Mouse (Mus musculus) left cerebral cortex, adult 8-10 months (tissue): ENCODE results near the gene Nek6. TPM values are rescaled to one million over a fixed set of nuclear protein-coding genes. Genes with fewer than 3 reads are reported as not detected.

Source experiments
- DNase-seq, 2 experiments: peaks; one replicate each; pipeline ENCODE4 v3.0.0; 2022; ENCODE audit warnings: low spot score in 2 of 2
- total RNA-seq, 4 experiments: library from RNA; stranded (reverse); gene quantifications; 2 replicates each; pipeline ENCODE4 v1.2.4; 2022

Nek6 gene
- total RNA-seq, 4 experiments from 2014 or later, result 24.1 to 40.5 (median 31.4) TPM

DNA sequence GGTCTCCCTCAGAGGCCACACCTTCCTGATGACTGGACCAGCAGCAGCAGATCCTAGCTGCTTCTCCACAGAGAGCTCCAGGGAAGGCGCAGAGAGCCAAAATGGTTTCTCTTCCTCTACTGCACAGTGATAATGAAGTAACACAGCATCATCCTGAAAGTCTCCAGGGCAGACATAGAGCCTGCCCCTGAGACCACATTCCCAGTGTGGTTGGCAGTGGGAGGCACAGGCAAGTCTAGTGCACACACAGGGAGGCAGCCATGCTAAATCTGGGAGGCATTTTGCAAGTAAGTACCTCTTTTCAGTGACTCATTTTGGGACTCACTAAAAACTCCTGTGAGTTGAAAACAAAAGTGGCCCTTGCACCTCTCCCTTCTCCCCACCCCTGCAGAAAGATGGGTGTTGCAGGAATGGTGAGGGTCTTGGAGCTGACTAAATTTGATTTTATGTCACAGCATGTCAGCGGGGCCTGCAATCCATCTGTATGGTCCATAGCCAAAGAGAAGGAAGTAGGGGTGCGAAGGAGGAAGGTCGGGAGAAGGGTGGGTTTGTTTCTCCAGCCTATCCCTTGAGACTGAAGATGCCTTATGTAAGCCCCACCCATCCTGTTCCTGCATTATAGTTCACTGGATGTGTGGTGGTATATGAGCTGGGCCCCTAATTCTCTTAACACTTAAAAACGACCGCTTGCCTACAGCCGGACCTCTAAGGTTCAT lies 2.3 kb upstream of the Nek6 start:
- no peak for DNase-seq

DNA sequence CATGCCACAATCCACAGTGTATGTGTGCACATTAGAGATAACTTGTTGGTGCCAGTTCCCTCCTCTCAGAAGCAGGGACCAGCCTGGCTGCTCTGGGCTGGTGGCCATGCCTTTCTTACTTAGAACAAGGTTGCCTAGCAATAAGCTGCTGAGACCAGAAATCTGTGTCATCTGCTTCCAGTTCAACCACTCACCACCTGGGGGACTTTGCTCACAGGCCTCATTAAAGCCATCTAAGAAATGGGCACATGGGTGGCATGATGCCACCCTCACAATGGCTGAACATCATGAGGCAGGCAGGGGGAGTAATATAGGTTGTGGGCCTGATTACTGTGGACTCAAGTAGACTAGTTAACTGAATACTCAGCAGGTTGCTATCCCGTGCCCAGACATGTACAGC lies 1.3 kb upstream of the Nek6 start:
- peak in 1 of 2 experiments; percentile 72 for DNase-seq

DNA sequence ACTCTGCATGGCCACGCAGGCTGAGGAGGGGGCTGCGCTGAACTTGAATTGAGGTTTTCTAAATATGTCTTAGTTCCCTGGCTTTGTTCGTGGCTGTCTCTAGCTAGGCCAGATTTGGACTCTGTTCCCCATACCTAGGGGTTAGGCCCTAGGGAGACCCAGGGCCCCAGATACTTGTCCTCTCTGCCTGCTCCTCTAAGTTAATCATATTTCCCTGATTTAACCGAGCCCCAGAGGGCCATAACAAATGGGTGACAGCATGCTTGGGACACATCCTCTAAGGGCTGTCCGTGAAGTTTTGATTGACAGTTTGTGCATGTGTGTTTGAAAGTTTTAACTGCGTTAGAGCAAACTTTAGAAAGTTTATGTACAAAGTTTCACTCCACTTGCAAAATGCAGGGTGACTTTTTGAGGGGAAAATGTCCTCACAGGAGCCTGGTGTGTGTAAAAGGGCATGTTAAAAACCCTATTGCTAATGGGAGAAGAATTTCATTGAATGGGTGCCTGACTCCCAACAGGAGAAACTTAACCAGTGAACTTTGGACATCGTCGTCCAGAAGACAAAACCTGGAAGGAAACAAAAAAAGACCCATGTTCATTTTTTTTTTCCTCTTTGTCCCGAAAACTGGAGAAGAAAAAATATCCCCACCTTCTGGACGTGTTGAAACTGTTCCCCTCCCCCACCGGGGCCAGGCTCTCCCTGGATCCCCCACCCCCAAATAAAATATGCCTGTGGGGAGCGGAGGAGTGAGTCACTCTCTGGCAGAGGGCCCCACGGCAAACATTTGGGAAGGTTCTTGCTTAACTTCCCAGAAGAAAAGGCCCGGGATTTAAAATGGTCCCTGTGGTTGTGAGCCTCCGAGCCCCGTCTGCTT lies 1.1 kb downstream of the Nek6 start:
- DNase-seq, result no peak

DNA sequence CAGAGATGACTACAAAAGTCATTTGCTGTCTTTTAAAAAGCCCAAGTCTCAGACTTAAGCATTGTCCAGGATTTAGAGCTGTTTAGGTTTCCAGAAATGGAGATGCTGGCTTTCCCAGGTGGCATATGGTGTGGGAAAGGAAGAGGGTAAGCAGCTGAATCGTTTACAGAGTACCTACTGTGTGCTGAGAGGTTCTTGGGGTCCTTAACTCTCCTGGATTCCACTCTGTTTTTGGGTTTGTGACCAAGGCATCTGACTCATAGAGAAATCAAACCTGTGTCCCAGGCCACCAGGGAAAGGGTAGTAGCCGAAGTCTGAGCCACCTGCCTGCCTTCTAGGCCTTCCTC lies 1.7 kb downstream of the Nek6 start:
- DNase-seq, result no peak

DNA sequence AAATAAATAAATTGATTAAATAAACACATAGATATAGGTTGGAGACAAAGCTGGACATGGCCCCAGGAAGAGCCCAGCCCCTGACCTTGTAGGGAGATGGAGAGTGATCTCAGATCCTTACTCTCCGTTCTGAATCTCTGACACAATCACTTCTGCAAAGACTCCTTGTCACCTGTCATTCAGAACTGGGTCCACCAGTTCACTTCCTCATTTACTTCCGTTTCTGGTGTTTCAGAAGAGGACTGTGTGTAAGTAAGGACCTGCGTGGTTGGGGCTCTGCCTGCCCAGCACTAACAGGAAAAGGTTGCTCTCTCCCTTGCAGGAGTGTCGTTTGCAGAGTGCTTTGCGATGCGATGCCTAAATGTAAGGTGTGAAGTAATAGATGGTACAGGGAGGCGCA lies 3.0 kb downstream of the Nek6 start:
- DNase-seq, result no peak

DNA sequence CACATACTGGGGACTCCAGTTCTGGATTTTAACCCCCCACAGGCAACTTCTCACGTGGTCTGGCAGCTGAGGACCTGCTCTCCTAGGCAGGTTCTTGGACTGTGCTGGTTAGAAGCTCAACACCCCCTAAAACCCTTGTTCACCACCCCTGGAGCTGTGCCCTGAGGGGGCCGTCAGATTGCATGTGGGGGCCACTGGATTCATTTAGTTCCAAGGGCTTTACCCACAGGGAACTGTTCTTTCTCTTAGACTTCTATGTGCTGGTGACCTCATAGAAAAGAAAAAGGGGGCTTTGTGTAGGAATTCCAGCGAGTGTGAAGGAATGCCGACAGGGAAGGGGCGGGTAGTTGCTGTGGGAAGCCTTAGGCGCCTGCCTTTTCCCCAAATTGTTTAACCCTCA lies 4.0 kb downstream of the Nek6 start:
- DNase-seq, result no peak

DNA sequence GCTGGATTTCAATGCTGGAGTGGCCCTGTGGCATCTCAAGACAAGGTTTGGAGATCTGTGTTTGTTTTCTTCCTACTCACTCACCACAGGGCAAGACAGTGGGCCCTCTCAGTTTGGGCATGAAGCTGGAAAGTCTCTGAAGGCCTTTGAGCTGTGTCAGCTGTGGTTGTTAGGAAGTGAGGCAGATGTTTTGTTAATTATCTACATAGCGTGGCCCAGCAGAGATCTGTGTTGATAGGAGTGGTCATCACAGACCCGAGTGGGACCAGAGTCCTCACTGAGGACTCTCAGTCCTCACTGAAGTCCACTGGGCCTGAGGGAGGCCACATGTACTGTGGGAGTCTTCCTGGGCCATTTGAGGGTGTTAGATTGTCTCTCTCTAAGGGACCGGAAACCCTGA lies 5.0 kb downstream of the Nek6 start:
- no peak for DNase-seq

GRCm38 (mm10) chr2:38517045-38517444 lies 5.6 kb downstream of the Nek6 start:
- DNase-seq, result no peak

DNA sequence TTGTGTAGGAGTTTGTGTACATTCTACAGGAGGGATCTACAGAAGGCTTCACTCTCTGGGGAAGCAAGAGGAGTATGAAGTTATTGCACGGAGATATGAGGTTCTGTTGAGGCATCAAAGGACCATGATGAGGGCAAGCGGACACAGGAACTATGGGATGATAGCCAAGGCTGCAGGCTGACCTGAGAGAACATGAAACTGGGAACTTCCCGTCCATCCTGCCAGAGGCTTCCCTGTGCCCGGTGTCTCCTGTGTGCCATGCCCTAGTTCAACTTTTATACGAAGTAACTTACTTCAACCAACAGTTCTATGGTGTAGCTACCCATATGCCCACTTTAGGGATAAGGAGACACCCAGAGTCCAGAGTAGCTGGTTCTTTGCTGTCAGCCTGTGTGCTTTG lies 7.3 kb downstream of the Nek6 start:
- no peak for DNase-seq

- DNase-seq, result no peak
Observed at GRCm38 (mm10) chr2:38519934-38520333, 8.5 kb downstream of the Nek6 start.

- no peak for DNase-seq
Observed at GRCm38 (mm10) chr2:38521618-38522017, 10.2 kb downstream of the Nek6 start.

DNA sequence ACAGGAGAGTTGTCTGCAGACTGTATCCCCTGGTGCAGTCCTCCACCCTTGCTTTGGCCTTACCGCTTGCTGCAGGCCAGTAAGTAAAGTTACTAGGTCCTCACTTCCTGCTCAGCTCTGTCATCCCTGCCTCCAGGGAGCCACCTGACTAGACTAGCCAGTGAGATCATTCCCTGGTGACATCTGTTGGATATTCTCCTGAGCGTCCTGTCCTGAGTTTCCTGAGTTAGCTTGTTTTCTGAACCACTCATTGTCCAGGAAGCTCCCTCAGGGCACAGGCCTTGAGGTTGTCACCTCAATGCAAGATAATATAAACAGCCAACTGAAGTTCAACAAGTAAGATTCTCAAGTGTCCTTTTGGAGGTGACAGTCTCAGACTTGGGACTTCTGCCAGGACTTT lies 10.9 kb downstream of the Nek6 start:
- no peak for DNase-seq

DNA sequence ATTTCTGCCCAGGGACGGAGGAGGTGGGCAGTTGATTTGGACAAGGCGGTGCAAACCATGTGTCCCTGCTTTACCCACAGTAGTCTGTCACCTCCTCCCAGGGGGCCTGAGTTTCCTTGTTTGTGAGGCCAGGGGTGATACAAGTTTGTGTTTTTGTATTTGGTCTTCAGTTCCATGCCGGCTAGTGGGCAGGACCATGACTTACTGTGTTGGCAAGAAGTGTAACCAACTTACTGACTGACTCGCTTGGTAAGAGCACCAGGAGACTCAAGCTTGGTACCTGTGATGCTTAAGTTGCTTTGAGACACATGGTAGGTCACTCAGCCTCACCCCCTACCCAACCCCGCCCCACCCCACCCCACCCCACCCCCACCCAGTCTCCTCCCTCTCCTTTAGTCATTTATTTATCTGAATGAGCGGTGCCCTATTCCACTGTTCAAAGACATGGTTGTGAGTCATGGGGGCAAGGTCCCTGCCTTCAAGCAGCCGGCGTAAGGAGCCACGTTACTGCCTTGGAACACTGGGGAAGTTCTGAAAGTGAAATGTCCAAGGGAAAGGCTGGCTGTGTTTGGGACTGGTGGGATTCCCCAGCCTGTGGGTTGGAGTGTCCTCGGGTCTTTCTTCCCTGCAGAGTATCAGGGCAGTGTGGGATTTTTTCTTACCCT lies 12.5 kb downstream of the Nek6 start:
- no peak for DNase-seq

DNA sequence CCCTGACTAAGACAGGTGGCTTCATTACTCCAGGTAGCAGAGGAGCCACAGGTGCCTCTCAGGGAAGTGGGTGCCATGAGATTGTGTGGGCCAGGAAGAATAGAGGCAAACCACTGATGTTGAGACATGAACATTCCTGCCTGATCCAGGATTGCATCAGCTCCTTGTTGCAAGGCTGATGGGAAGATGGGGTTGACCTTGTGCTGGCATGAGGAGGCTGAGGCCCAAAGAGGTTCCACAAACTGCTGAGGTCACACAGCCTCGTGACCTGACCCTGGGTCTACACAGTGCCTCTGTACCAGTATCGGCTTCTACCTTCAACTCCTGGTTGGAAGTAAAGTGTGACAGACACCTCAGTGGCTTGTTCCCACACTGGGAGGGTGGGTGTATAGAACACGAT lies 13.6 kb downstream of the Nek6 start:
- no peak for DNase-seq

DNA sequence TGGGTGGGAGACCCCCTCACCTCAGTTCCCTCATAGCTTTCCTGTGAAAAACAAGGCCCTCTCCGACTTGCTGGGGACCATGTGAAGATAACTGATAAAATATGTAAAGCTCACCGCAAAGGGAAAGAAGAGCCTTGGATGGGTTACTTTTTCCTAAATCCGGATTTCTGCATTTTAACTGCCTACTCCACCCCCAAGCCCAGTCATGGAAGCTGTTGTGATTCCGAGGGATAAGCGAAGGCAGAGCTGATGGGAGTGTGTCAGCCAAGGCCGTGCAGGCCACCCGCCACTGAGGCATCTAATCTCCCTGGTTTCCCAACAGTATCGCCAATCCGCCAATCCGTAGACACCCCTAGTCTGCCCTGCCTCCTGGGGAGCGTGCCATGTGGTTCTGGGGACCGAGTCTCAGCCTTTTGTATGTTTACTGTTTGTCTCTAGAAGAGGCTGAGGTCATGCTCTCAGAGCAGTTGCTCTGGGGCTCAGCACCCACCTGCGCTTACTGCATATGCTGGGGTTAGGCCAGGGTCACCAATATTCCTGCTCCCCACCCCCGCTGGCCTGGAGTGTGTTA lies 18.2 kb downstream of the Nek6 start:
- DNase-seq, result no peak

DNA sequence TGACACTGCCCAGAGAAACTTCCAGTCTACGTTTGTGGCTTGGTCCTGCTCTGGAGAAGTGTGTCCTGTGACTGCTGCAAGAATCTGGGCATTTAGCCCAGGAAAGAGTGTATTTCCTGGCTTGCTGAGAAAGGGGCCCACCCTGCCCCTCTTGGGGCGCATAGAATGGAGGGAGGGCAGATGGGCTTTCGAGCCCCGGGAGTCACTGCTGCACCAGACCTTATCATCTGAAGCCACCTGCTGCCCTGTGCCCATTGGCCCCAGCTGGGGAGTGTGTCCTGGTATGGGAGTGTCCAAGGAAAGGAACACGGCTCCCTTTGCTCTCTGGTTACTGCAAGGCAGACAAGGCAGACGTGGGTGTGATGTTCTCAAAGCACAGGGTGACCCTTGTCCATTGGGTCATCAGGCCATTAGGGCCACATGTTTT lies 19.5 kb downstream of the Nek6 start:
- no peak for DNase-seq

GRCm38 (mm10) chr2:38533322-38533721 lies 21.9 kb downstream of the Nek6 start:
- no peak for DNase-seq

DNA sequence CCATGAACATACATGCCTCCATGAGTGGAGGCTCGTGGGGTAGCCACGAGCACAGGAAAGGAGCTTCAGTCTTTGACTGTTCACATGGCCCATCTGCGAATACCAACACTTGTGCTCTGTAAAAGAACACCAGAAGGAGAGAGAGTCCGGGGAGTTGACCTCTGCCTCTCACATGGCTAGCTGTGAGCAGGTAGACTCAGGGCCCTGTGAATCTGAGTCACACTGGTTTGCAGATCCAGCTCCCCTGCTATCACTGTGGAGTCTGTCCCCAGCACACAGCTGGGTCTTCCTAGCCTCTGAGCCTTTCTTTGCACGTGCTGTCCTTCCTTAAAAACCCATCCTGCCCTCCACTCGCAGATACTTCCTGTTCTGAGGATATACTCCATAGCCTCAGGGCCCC lies 22.3 kb downstream of the Nek6 start:
- DNase-seq, result no peak

DNA sequence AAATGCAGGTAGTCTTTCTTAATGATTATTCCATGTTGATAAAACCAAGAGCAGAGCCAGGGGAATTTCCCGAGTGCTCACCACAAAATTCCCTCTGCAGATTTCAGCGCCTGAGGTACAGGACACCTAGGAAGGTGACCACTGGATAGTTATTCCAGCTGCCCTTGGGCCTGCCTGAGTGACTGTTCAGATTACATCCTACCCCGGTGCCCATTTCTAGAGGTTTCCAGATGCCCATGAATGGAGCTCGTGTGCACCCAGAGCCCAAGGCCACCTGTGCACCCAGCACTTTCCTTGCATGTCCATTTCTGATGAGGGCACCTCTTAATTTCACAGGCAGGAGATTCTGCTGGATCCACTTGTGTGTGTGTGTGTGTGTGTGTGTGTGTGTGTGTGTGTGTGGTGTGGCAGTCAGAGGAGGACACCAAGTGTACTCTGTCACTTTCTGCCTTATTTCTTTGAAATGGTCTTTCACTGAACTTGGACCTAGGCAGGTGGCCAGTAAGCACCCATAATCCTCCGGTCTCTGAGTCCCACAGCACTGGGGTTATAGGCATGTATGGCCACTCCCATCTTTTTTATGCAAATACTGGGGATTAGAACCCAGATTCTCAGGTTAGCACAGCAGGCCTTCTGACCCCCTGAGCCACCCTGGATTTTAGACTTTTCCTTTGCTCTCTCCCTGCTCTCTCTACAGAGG lies 22.9 kb downstream of the Nek6 start:
- DNase-seq, result no peak

DNA sequence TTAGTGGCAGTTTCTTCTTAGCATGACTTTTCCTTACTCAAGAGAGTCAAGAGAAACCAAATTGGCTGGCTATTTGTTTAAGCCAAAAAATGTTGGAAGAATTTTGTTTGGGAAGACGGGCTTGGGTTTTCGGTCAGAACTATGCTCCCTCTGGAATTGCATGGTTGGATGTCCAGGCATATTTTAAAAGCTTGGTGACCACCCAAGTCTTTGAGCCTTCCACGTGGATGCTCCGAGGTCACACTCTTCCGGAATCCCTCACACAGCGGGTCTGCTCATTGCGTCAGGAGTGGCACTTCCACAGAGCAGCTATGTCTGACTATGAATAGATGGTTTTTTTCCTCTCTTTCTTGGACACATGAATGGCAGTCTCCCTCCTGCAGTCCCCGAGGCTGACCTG lies 23.6 kb downstream of the Nek6 start:
- no peak for DNase-seq

- no peak for DNase-seq
Observed at GRCm38 (mm10) chr2:38535521-38536220, 24.2 kb downstream of the Nek6 start.
